Mouse (Mus musculus): ENCODE measurements around the gene Nrbp1.

Nrbp1 gene

DNA sequence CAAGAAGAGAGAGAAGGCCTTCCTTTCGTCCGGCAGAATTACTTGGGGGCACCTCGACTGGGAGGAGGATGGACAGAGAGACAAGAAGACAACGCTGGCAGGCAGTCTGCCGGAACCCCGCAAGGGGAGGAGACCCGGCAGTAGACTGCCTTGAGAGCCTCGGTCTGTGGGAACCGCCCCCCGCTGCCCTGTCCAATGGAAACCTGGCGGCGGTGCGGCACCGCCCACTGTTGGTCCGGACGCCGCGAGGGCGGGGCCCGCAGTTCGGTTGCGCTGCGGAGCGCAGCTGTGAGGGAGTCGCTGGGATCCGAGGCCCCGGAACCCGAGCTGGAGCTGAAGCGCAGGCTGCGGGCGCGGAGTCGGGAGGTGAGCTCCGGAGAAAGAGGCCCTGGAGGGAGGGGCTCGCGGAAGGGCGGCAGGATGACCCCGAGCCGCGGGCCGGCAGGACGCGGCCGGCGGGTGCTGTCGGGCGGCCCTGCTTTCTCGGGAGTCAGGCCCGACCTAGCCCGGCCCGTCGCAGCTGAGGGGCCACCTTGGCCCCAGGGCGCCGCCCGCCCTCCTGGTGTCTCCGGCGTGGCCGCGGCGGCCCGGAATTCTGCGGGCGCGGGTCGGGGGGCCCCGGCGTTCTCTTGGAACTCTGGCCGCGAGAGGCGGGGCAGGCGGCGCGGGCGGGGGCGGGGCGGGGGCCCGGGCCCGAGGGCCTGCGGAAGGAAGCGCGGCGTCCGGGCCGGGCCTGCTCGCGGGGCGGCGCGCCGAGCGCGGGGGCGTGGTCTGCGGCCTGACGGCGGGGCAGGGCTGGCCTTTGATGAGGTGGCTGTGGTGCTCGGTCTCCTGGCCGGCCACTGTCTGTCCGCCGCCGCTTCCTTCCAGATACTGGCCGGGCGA, at the start of gene Nrbp1, which contains the start of gene Gm9970:
Nrbp1 (plus strand) TSS at position 228 of the 885 bp plus-strand sequence.
Gm9970 (minus strand) TSS at position 596 of the 885 bp plus-strand sequence.
- peak; percentile 97 for ATAC-seq (ENCODE audit: low TSS enrichment)

DNA sequence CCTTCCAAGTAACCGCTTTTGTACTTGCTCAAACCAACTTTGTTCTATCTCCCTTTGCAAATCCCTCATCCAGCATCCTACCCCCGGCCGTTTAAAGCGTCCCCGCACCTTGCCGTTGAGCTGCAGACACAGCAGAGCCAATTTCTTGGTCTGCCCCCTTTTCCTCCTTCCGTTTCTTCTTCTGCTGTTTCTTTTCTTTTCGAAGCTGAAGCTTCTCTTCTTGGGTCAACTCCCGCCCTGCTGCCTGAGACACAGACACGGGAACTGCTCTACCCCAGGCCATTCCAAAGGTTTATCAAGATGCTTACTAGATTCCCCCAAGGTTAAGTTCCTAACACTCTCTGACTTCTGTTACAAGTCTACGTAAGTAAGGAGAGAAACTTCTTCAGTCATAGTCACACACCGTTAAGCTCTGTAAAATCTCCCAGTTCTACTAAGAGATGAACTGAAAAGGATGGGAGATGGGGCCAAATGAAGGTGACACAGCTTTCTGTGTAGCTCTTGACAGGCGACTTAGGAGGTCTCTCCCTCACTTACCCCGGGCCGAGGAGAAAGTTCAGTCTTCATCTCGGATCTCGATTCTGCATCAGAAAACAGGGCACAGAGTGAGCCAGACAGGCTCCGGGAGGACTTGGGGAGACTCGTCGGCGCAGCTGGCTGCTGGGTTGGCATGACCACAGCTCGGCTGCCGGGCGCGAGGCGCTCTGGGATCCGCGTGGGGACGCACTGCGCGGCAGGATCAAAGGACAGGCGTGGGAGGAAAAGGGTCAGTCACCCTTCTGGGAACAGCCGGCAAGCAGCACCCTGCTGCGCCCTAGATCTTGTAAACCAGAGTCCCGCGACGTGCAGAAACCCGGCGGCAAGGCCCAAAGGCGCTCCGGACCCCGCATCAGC, 48.4 kb upstream of the Nrbp1 start:
- peak; percentile 39 for ATAC-seq (ENCODE audit: low TSS enrichment)

GRCm38 (mm10) chr5:31192939-31193630, 47.6 kb upstream of the Nrbp1 start, which contains the start of the genes Snx17 and Eif2b4:
Snx17 (plus strand) TSS chr5:31193227.
Eif2b4 (minus strand) TSS chr5:31193430.
- peak; percentile 92 for ATAC-seq (ENCODE audit: low TSS enrichment)

DNA sequence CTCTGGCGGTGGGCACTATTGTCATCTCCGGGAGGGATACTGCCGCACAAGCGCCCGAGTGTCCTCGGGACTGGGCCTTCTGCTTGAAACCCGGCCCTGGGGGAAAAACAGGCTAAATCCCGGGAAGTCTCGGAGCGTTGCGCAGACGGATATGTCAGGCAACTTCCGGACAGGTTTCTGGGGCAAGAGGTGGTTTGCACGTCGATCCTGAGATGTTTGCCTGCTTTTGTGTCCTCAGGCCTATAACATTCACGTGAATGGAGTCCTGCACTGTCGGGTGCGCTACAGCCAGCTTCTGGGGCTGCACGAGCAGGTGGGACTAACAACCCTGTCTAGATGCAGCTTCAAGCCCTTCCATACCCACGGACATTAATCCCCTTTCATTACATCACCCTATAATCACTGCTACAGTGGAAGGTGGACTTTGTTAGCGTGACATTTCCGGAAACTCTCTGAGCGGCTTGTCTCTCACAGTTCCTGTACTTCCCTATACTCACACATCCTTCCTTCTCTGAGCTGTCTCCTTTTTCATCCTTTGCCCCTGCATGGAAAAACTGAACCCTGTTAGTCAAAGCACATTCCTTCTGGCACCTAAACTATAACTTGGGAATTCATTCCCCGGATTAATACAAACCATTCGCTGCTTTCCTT, 46.9 kb upstream of the Nrbp1 start:
- ATAC-seq (ENCODE audit: low TSS enrichment) = no peak

DNA sequence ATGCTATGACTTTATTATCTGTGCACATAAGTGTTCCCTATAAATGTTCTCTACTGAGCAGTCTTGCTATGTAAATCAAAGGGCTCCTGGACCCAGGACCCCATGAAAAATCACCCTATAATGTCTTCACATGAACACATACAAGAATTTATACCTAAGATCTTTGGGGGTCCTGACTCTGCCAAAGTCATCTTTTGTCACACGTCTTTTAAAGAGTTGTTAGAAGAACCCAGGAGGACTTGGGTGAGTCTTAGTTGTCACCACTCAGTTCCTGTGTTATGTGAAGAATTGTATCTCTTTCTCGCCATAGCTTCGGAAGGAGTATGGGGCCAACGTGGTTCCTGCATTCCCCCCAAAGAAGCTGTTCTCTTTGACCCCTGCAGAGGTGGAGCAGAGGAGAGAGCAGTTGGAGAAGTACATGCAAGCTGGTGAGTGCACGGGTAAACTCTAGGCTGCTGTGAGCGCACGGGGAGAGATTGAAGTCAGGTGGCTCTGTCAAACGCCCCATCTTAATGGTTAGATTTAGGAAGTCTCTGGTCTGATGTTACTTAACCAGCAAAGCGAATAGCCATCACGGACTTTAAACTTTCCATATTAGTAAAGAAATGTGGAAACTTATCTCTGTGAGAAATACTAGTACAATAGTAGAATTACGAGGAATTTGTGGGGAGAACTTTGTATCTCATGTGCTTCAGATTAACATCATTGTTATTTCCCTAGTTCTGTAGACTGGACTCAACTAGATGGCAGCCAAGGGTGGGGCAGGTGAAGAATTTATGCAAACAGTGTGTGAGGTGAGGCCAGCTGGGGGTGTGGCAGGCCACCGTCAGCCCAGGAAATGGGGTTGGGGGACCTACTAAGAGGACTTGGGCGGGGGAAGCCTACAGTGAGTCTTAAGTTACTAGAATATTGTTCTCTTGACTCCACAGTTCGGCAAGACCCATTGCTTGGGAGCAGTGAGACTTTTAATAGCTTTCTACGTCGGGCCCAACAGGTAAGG, 45.9 kb upstream of the Nrbp1 start:
- ATAC-seq (ENCODE audit: low TSS enrichment) = no peak

- ATAC-seq (ENCODE audit: low TSS enrichment) = no peak
These were observed 45.0 kb upstream of the Nrbp1 start for GRCm38 (mm10) chr5:31195671-31196070.

DNA sequence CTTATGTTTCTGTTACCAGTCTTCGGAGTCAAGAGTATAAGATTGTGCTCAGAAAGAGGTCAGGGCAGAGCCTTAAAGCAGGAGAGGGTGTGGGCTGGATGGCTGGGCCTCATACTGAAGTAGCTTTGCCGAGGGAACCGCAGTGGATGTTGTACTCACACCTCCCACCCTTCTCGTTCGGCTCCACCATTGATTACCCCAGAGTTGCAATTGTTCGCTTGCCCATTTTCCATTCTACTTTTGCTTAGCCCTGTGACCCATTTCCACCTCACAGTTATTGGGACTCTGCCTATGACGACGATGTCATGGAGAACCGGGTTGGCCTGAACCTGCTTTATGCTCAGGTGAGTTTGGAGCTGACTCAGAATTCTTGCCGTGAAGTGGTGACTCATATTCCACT, 44.5 kb upstream of the Nrbp1 start:
- ATAC-seq (ENCODE audit: low TSS enrichment) = no peak

- ATAC-seq (ENCODE audit: low TSS enrichment) = no peak
These were observed 43.6 kb upstream of the Nrbp1 start for GRCm38 (mm10) chr5:31197072-31197471.

DNA sequence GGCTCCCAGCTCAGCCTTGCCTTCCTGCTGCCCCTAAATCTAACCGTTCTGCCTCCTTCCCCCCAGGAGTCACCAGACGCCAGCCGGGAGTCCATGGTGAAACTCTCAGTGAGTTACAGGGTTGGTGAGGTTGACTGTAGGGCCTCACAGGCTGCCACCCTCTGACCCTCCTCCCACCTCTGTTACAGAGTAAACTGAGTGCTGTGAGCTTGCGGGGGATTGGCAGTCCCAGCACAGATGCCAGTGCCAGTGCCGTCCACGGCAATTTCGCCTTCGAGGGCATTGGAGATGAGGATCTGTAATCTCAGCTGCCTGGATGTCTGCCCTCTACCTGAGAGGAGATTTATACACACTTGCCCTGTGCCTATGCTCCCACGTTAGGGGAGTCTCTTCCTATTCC, 42.5 kb upstream of the Nrbp1 start:
- ATAC-seq (ENCODE audit: low TSS enrichment) = no peak

DNA sequence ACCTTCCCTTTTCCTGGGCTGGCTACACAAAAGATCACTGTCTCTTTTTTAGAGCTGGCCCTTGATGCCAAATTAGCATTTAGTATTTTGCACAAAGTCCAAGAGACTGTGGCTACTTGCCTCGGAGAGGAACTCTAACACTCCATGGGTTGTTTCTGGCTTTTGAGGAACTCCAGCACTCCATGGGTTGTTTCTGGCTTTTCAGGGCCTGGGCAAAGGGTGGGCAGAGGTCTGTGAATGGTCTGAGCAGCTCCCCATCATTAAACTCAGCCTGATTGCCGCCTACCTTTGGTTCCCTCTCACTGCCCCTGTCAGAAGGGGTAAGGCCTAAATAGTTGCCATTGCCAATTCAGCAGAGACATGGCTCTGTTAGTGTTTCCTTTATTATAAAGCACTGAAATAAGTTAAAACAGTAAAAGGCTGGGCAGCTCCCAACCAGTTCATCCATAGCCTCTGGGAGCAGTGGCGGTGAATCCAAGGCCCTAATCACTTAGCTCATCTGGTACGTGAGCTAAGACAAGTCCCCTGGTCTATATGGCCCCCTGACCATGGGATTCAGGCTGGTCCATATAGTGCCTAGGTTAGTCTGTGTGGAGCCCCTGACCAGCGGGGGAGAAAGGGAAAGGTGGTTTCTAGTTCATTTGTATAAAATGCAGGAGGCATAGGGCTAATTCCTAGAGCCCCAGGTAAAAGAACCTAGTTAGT, 41.9 kb upstream of the Nrbp1 start:
- no peak for ATAC-seq (ENCODE audit: low TSS enrichment)

DNA sequence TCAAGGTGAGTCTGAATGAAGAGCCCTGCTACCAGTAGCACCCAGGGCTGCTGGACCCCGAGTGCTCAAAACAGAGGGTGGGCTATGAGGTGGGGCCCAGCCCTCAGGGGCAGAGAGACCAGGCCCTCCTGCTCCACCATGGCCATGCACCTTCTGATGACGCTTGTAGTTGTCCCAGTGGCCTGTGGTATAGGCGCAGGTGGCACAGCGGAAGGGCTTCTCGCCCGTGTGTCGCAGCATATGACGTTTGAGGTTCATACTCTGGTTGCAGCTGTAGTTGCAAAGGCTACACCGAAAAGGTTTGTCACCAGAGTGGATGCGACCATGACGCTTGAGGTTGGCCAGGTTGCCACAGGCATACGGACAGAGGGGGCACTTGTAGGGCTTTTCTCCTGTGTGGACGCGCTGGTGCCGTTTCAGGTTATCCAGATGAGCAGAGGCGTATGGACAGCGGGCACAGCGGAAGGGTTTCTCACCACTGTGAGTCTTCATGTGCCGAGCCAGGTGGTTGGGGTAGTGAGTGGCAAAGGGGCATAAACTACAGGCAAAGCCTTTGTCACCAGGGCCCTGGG, 41.3 kb upstream of the Nrbp1 start:
- ATAC-seq (ENCODE audit: low TSS enrichment) = no peak

DNA sequence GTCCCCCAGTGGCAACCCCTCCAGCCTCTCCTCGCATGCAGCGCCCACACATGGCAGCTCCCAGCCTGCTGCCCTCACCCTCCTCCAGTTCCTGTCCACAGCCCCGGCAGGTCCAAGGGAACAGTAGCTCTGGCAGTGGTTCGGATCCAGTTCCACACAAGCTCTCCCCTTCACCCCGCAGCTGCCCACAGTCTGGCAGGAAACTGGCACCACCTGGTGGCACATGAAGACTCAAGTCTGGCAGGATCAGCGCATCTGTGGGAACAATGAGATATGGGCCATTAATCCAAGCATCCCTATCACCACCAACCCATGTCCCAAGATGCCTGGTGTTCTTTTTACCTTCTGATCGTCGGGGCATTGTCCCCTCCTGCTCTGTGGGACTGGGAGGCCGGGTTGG, 40.8 kb upstream of the Nrbp1 start:
- ATAC-seq (ENCODE audit: low TSS enrichment) = no peak

GRCm38 (mm10) chr5:31200327-31200768, 40.3 kb upstream of the Nrbp1 start:
- ATAC-seq (ENCODE audit: low TSS enrichment) = no peak

GRCm38 (mm10) chr5:31201042-31201741, 39.5 kb upstream of the Nrbp1 start:
- ATAC-seq (ENCODE audit: low TSS enrichment) = no peak

DNA sequence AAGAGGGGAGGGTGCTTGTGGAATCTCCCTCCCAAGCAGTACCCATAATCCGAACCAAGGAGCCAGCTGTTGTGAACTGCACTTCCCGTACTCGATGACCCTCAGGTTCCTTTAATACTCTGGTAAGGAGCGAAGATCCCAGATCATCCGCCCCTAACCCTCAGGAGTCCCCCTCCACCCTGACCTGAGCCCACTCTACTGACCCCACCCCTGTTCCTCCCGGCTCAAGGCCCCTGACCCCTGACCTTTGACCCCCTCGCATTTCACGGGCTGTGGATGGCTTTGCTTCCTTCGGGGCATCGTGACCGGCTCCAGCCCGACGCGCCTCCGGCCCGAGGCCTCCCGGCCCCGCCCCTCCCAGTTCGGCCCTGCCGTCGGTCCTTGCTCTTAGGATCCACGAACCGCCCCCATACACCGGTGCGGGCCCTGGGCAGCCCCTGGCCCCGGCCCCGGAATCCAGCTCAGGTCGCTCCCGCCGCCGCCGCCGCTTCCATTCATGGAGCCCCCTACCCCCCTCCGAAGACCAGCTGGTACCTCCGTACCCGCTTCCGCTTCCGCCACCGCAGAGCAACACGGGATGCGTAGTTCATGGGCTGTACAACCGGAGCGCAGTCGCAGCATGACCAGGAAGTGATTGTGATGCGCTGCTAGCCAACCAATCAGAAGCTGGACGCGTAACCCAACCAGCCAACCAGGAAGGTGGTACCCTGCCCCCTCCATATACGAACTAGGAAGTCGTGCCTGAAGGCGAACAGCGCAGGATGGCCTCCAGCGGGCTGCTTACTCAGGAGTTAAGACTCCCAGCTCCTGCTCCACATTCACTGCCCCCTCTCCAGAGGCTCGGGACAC, 38.7 kb upstream of the Nrbp1 start, which contains the start of gene Zfp513:
Zfp513 (minus strand) TSS at position 562 of the 849 bp plus-strand sequence.
- peak; percentile 95 for ATAC-seq (ENCODE audit: low TSS enrichment)

DNA sequence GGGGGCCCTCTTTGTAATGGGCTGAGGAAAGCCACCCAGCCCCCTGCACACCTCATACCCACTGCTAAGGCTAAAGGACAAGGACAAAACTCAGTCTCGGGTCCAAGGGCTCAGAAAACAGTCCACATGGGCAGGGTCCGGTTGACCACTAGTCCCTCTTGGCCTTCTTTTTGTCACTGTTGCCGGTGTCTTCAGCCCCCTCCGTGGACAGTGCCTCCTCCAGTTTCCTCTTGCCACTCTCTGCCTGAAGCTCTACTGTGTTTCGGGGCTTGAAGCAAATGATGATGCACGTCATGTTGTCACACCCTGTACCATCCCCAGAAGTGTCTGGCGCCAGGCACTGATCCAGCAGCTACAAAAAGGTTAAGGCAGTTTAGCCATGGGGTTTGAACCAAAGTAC, 37.7 kb upstream of the Nrbp1 start:
- ATAC-seq (ENCODE audit: low TSS enrichment) = no peak

GRCm38 (mm10) chr5:31203866-31204265, 36.8 kb upstream of the Nrbp1 start:
- ATAC-seq (ENCODE audit: low TSS enrichment) = no peak

All from frontal cortex, adult (tissue).